Mouse (Mus musculus): ENCODE data around the gene Spg20.

Spg20 gene

GRCm38 (mm10) chr3:55151656-55152433, 39.9 kb downstream of the Spg20 start:
- DNase-seq (ENCODE audit: low spot score) = peak; percentile 38

GRCm38 (mm10) chr3:55152673-55153334, 40.9 kb downstream of the Spg20 start:
- DNase-seq (ENCODE audit: low spot score) = no peak

GRCm38 (mm10) chr3:55154163-55154562, 42.3 kb downstream of the Spg20 start:
- no peak for DNase-seq (ENCODE audit: low spot score)

GRCm38 (mm10) chr3:55157413-55157812, 45.5 kb downstream of the Spg20 start:
- DNase-seq (ENCODE audit: low spot score) = no peak

- DNase-seq (ENCODE audit: low spot score) = no peak
These were observed 49.2 kb downstream of the Spg20 start for GRCm38 (mm10) chr3:55161144-55161543.

GRCm38 (mm10) chr3:55163510-55163909, 51.6 kb downstream of the Spg20 start:
- DNase-seq (ENCODE audit: low spot score) = no peak

- DNase-seq (ENCODE audit: low spot score) = no peak
These were observed 60.6 kb downstream of the Spg20 start for GRCm38 (mm10) chr3:55172478-55172877.

- DNase-seq (ENCODE audit: low spot score) = no peak
These were observed 65.4 kb downstream of the Spg20 start for GRCm38 (mm10) chr3:55177271-55177670.

- no peak for DNase-seq (ENCODE audit: low spot score)
These were observed 69.9 kb downstream of the Spg20 start, which contains the start of gene Sohlh2 for GRCm38 (mm10) chr3:55181766-55182165. Gene Sohlh2, plus strand, starts transcription at chr3:55182028.
